ENCODE assay signal across 26 mouse cellular contexts in genomic region chr1:155196691-155197090, GRCm38 (mm10). TPM values are rescaled to one million over a fixed set of nuclear protein-coding genes. Genes with fewer than 3 reads are reported as not detected.
DNase-seq lines count a peak whose midpoint lies in the region; ATAC-seq and TF ChIP-seq lines count a peak whose summit lies in the region.
"Had no signal": no experiment of that assay in that cellular context is flagged by ENCODE, and none has a peak within 500 bp of the region (broad histone marks: within the 10 kb centered on the region; RNA-seq: fewer than 3 reads in every experiment).

No protein-coding gene starts in this region.

- ATAC-seq in liver, embryonic 12.5 days, result no peak
- no peak for ATAC-seq in forebrain, embryonic 15.5 days (replicated peaks)
- ATAC-seq in CD4-positive, CD25-positive, alpha-beta regulatory T cell, adult 4 months, result no peak
- ATAC-seq: intestine, embryonic 15.5 days; midbrain, embryonic 13.5 days; Patski had no signal

- H3K27me3 ChIP-seq in liver, adult 2 months (ENCODE audit: control insufficient read depth, insufficient read depth, low read length), result no peaks in the 10 kb centered on the region
- H3K27me3 ChIP-seq in liver, embryonic 12.5 days (replicated peaks), result no peaks in the 10 kb centered on the region
- H3K27me3 ChIP-seq in forebrain, embryonic 15.5 days, result no peaks in the 10 kb centered on the region
- H3K27me3 ChIP-seq: heart, embryonic 15.5 days; hindbrain, embryonic 15.5 days; intestine, embryonic 15.5 days; liver, embryonic 13.5 days; midbrain, embryonic 13.5 days; neural tube, embryonic 13.5 days; Patski; stomach, embryonic 15.5 days had no signal

- TF ChIP-seq CTCF in liver, adult 2 months (IDR thresholded peaks at IDR 0.05; ENCODE audit: low read depth, low read length), result no peak

- H3K79me2 ChIP-seq in liver, adult 2 months (ENCODE audit: control insufficient read depth, insufficient read depth, low read length), result no peaks in the 10 kb centered on the region

- no peaks in the 10 kb centered on the region; the same call in 1 of the 2 replicates for H3K36me3 ChIP-seq in liver, adult 2 months (ENCODE audit: control insufficient read depth, insufficient read depth, low read length)
- peaks cover 30% of the 10 kb centered on the region for H3K36me3 ChIP-seq in liver, embryonic 12.5 days
- peaks cover 6% of the 10 kb centered on the region; the same call in 1 of the 2 replicates for H3K36me3 ChIP-seq in forebrain, embryonic 15.5 days

- H3K9ac ChIP-seq in liver, adult 2 months (ENCODE audit: low read depth, low read length), result no peak overlapping the region
- no peak overlapping the region for H3K9ac ChIP-seq in liver, embryonic 12.5 days
- H3K9ac ChIP-seq in forebrain, embryonic 15.5 days (replicated peaks), result no peak overlapping the region
- H3K9ac ChIP-seq: heart, embryonic 15.5 days; hindbrain, embryonic 15.5 days; intestine, embryonic 15.5 days; liver, embryonic 13.5 days; midbrain, embryonic 13.5 days; neural tube, embryonic 13.5 days; stomach, embryonic 15.5 days had no signal

- no peak overlapping the region for H3K27ac ChIP-seq in liver, adult 2 months (replicated peaks; ENCODE audit: insufficient read depth, low read depth, low read length)
- no peak overlapping the region for H3K27ac ChIP-seq in liver, embryonic 12.5 days
- H3K27ac ChIP-seq in forebrain, embryonic 15.5 days (replicated peaks), result peak overlapping the region; percentile 86
- H3K27ac ChIP-seq: embryonic facial prominence, embryonic 10.5 days; heart, embryonic 15.5 days; hindbrain, embryonic 15.5 days; intestine, embryonic 15.5 days; liver, embryonic 13.5 days; midbrain, embryonic 13.5 days; stomach, embryonic 15.5 days had no signal

- DNase-seq in adrenal gland, postnatal 14 days, result peak; percentile 25
- no peak for DNase-seq in adrenal gland, adult 2 months
- DNase-seq in liver, adult 2 months (ENCODE audit: extremely low read depth, low read depth, low spot score), result peak; percentile 47
- DNase-seq in lung, postnatal 14 days, result peak; percentile 57
- no peak for DNase-seq in thymus, postnatal 0 days (ENCODE audit: low spot score)
- DNase-seq: adrenal gland, postnatal 10 days; cerebellum, adult 18-20 months; gastrocnemius, postnatal 10 days; heart, adult 18-20 months; heart, postnatal 4 days; kidney, postnatal 36 days; liver, embryonic 13.5 days; thymus, postnatal 25 days had no signal

- H3K9me3 ChIP-seq in liver, embryonic 12.5 days (replicated peaks), result no peaks in the 10 kb centered on the region
- H3K9me3 ChIP-seq in forebrain, embryonic 15.5 days, result no peaks in the 10 kb centered on the region
- H3K9me3 ChIP-seq: embryonic facial prominence, embryonic 10.5 days; heart, embryonic 15.5 days; hindbrain, embryonic 15.5 days; intestine, embryonic 15.5 days; liver, embryonic 13.5 days; midbrain, embryonic 13.5 days; neural tube, embryonic 13.5 days; stomach, embryonic 15.5 days had no signal

- 47% methylated on average over 4 of the region's 4 CpGs for WGBS in liver, adult 2 months
- 81% methylated on average over 4 of the region's 4 CpGs for WGBS in liver, embryonic 12.5 days (ENCODE audit: insufficient replicate concordance)
- 50% methylated on average over 4 of the region's 4 CpGs for WGBS in forebrain, embryonic 15.5 days

- TF ChIP-seq POLR2A in liver, adult 2 months (IDR thresholded peaks at IDR 0.05; ENCODE audit: extremely low read depth, insufficient read depth, low read length), result no peak

- H3K4me2 ChIP-seq in liver, embryonic 12.5 days, result no peak overlapping the region
- no peak overlapping the region for H3K4me2 ChIP-seq in forebrain, embryonic 15.5 days (replicated peaks)
- H3K4me2 ChIP-seq: heart, embryonic 15.5 days; hindbrain, embryonic 15.5 days; intestine, embryonic 15.5 days; liver, embryonic 13.5 days; midbrain, embryonic 13.5 days; neural tube, embryonic 13.5 days; stomach, embryonic 15.5 days had no signal

- peaks cover 12% of the 10 kb centered on the region for H3K4me1 ChIP-seq in liver, adult 2 months (ENCODE audit: control insufficient read depth, insufficient read depth, low read length)
- peaks cover 9% of the 10 kb centered on the region for H3K4me1 ChIP-seq in liver, embryonic 12.5 days
- peaks cover 73% of the 10 kb centered on the region for H3K4me1 ChIP-seq in forebrain, embryonic 15.5 days

- no peak overlapping the region for H3K4me3 ChIP-seq in liver, adult 2 months (ENCODE audit: insufficient read depth, low read depth, low read length)
- H3K4me3 ChIP-seq in liver, embryonic 12.5 days, result no peak overlapping the region
- no peak overlapping the region for H3K4me3 ChIP-seq in forebrain, embryonic 15.5 days
- H3K4me3 ChIP-seq: embryonic facial prominence, embryonic 10.5 days; heart, embryonic 15.5 days; hindbrain, embryonic 15.5 days; intestine, embryonic 15.5 days; liver, embryonic 13.5 days; midbrain, embryonic 13.5 days; neural tube, embryonic 13.5 days; stomach, embryonic 15.5 days had no signal

RNA-seq across cellular contexts. Expression of gene Stx6, which starts 38.2 kb away (rescaled TPM):
- total RNA-seq in adrenal gland, postnatal 14 days (2021), result 48.4 and 59.5 TPM in 2 replicates
- total RNA-seq in adrenal gland, adult 2 months (2021), result 10 to 100 TPM; 50.7 to 58.4 TPM
- 84.3 and 92.3 TPM in 2 replicates for polyA plus RNA-seq in adrenal gland, adult 2 months (2012; rRNA removed)
- 10.3 and 11.7 TPM in 2 replicates for total RNA-seq in liver, adult 2 months (2014; rRNA removed)
- polyA plus RNA-seq in liver, adult 2 months (2012; rRNA removed), result 10.1 and 13.1 TPM in 2 replicates
- polyA plus RNA-seq in liver, embryonic 12.5 days (2016; fragmentation: Nextera tagmentation; extraction: Ambion mirVana), result 21.8 and 24.0 TPM in 2 replicates
- polyA plus RNA-seq in forebrain, embryonic 15.5 days (2015; fragmentation: Nextera tagmentation; extraction: Ambion mirVana), result 129 and 131 TPM in 2 replicates
- polyA plus RNA-seq in CD4-positive, CD25-positive, alpha-beta regulatory T cell, adult 4 months (2017; shearing (Covaris generic)), result 10 to 100 TPM; 50.0 to 58.4 TPM
- 120 and 150 TPM in 2 replicates for polyA plus RNA-seq in thymus, postnatal 0 days (2015; fragmentation: Nextera tagmentation; extraction: Ambion mirVana)

RNA-seq across cellular contexts. Expression of gene BC034090, which starts 47.6 kb away (rescaled TPM):
- total RNA-seq in adrenal gland, postnatal 14 days (2021), result 26.9 and 32.3 TPM in 2 replicates
- total RNA-seq in adrenal gland, adult 2 months (2021), result 10 to 100 TPM; 29.6 to 33.5 TPM
- polyA plus RNA-seq in adrenal gland, adult 2 months (2012; rRNA removed), result 30.6 and 32.7 TPM in 2 replicates
- 0.09 and 0.20 TPM in 2 replicates for total RNA-seq in liver, adult 2 months (2014; rRNA removed)
- 0.33 and 0.50 TPM in 2 replicates for polyA plus RNA-seq in liver, adult 2 months (2012; rRNA removed)
- 0.28 and 0.46 TPM in 2 replicates for polyA plus RNA-seq in liver, embryonic 12.5 days (2016; fragmentation: Nextera tagmentation; extraction: Ambion mirVana)
- polyA plus RNA-seq in forebrain, embryonic 15.5 days (2015; fragmentation: Nextera tagmentation; extraction: Ambion mirVana), result 3.3 and 4.9 TPM in 2 replicates
- polyA plus RNA-seq in CD4-positive, CD25-positive, alpha-beta regulatory T cell, adult 4 months (2017; shearing (Covaris generic)), result under 1 TPM; 0.29 to 0.32 TPM
- polyA plus RNA-seq in thymus, postnatal 0 days (2015; fragmentation: Nextera tagmentation; extraction: Ambion mirVana), result 2.3 and 2.8 TPM in 2 replicates
- total RNA-seq: common myeloid progenitor, adult 5-6 weeks had no signal

RNA-seq across cellular contexts. Expression of gene Mr1, which starts 50.1 kb away (rescaled TPM):
- total RNA-seq in adrenal gland, postnatal 14 days (2021), result 13.8 and 17.2 TPM in 2 replicates
- 10 to 100 TPM; 29.2 to 30.6 TPM for total RNA-seq in adrenal gland, adult 2 months (2021)
- 3.8 and 4.4 TPM in 2 replicates for polyA plus RNA-seq in adrenal gland, adult 2 months (2012; rRNA removed)
- 3.2 and 6.3 TPM in 2 replicates for total RNA-seq in liver, adult 2 months (2014; rRNA removed)
- polyA plus RNA-seq in liver, adult 2 months (2012; rRNA removed), result 1.1 and 1.6 TPM in 2 replicates
- 0.49 and 0.62 TPM in 2 replicates for polyA plus RNA-seq in liver, embryonic 12.5 days (2016; fragmentation: Nextera tagmentation; extraction: Ambion mirVana)
- 0.59 and 0.83 TPM in 2 replicates for polyA plus RNA-seq in forebrain, embryonic 15.5 days (2015; fragmentation: Nextera tagmentation; extraction: Ambion mirVana)
- polyA plus RNA-seq in CD4-positive, CD25-positive, alpha-beta regulatory T cell, adult 4 months (2017; shearing (Covaris generic)), result 10 to 100 TPM; 17.9 to 26.0 TPM
- polyA plus RNA-seq in thymus, postnatal 0 days (2015; fragmentation: Nextera tagmentation; extraction: Ambion mirVana), result 31.1 and 34.0 TPM in 2 replicates
- total RNA-seq: ES-E14 had no signal

Comparison
In these comparisons a context has a peak if more than half of its experiments do, and no peak if none do; other contexts are left out.
1. DNase-seq: peak in adrenal gland, postnatal 14 days (single experiment), liver, adult 2 months (single experiment) and lung, postnatal 14 days (single experiment); none in adrenal gland, adult 2 months (single experiment) and thymus, postnatal 0 days (single experiment).